Mouse (Mus musculus) right cerebral cortex, postnatal 4 days (tissue): ENCODE results near the gene Bcas3.

Experiments
- DNase-seq: peaks from one replicate; pipeline ENCODE4 v3.0.0-alpha.2; 2022

The Bcas3 gene

GRCm38 (mm10) chr11:85760486-85761141 lies 407.6 kb downstream of the Bcas3 start:
- DNase-seq: peak; percentile 40

DNA sequence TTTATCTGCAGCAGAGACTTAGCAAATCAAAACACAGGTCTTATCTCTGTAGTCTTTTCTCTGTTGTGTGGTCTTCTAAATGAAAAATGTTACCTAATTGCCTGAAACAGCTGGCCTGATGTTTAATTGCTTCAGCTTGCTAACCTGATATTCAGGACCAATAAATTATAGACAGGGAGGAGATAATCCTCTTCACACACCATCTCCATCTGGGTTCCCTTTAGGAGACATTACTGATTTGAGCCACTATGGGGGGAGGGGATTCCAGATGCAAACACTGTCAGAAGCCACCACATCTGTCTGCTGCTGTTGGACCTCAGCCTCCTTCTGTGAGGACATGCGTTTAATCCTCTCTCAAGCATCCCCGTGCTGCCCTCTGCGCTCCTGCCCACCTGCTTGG lies 408.2 kb downstream of the Bcas3 start:
- DNase-seq: no peak

GRCm38 (mm10) chr11:85763655-85764054 lies 410.7 kb downstream of the Bcas3 start:
- no peak for DNase-seq

DNA sequence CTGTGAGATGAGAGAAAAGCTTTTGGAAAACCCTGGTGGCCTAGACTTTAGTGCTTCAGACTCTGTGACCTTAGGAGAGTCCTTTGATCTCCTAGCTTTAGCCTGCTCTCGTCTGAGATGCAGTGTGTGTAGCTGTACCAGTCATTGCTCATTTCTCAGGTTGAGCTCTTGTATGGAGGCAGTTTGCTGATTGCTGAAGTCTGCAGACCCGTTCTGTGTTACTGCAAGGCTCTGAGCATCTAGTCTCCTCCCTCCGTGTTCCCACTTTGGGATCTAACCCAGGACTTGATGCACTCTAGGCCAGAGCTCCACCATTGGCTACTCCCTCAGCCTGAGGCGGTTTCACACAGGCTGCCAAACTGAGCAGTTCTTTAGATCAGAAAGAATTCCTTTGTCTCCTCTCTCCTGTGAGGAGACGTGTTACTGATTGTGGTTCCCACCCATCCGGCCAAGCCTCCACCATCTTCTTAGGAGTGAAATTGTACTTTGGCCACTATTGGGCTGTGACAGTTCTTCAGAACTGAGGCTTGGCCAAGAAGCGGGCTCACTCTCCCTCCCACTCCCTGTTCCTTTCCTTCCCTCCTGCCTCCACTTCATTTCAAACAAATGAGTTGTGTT lies 413.2 kb downstream of the Bcas3 start:
- DNase-seq: no peak

DNA sequence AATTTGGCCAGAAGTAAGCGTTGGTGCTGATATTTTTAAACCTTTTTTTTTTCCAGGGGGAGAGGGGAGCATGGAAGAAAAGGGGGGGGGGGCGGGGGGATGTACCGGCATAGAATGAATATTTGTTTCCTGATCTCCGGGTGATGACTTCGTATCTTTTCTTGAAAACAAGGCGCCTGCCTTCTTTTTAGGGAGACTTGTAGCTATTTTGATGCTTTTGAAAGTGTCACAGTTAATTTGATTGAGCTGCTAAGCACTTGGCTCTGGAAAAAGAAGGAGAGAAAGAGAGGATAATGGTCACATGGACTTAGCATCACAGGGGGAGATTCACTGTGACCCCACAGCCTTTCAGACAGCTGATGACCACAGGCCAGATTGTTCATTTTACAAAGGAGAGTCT lies 413.8 kb downstream of the Bcas3 start:
- no peak for DNase-seq

DNA sequence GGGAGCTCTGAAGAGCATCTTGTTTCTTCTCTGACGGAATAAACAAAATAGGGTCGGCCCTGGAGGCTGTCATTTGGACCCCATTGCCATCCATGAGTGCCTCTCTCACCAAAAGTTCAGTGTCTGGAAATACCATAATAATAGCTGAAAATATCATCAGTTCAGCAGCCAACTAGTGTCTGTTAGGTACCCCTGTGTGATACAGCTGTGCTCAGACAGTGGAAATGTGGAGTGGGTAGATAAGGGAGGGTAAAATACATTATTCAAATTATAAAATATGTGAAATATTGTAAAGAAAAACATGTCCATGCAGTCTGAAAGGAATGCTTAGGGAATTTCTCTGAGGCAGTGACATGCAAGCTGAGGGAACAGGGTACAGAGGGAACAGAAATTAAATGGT lies 416.8 kb downstream of the Bcas3 start:
- no peak for DNase-seq

- no peak for DNase-seq
These were observed 420.4 kb downstream of the Bcas3 start for GRCm38 (mm10) chr11:85773391-85773790.

GRCm38 (mm10) chr11:85774707-85775106 lies 421.7 kb downstream of the Bcas3 start:
- DNase-seq: no peak

DNA sequence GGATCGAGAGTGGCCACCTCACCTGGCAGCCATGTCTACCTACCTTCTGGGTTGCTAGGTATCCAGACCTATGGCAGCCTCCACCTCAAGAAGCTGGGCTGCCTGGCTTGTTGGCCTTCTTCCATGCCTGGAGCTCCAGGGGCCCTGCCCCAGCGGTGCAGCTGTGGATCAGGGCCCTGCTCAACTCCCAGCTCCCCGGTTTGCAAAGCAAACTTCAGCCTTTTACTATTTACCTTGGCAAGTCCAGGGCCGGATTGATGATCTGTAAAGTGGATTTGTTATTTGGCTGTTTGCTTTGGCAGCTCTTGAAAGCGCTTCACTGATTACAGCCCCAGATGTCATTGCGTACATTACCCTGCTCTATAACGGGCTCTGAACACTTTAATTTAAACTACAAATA lies 422.5 kb downstream of the Bcas3 start:
- no peak for DNase-seq

- no peak for DNase-seq
These were observed 423.9 kb downstream of the Bcas3 start for GRCm38 (mm10) chr11:85776861-85777360.

DNA sequence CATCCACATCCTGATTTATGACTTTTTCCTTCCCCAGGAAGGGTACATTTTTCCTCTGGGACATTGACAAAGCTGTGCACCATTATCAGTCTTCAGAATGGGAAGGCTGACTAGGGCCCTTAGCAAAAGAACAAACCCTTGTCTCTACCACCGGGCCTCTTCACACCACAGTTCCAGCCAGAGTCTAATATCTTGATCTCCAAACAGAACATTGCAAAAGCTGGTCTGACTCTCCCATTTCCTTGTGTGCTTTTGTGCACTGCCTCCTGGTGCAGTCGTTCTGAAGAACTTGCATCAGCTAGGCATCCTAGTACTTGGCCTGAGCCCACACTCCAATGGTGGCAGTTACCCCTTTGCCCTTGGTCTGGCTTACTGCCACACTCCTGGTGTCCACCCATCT lies 425.0 kb downstream of the Bcas3 start:
- no peak for DNase-seq

DNA sequence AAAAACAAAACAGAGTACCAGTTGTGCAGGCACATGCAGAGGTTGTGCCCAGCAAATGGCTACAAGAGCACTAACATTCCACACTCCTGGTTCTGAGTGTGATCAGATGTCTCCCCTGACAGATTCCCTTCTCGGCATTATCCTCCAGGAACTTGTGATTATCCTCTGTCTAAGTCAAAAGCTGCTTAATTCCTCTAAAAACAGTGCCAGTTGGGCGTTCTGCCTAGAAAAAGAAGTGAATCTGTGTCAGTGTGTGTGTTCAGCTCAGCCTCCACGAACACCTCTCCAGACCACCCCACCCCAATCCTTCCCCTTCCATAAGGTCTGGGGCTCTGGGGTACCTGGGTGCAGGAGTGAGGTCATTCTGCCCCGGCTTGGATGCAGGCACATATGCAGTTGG lies 427.3 kb downstream of the Bcas3 start:
- DNase-seq: no peak

DNA sequence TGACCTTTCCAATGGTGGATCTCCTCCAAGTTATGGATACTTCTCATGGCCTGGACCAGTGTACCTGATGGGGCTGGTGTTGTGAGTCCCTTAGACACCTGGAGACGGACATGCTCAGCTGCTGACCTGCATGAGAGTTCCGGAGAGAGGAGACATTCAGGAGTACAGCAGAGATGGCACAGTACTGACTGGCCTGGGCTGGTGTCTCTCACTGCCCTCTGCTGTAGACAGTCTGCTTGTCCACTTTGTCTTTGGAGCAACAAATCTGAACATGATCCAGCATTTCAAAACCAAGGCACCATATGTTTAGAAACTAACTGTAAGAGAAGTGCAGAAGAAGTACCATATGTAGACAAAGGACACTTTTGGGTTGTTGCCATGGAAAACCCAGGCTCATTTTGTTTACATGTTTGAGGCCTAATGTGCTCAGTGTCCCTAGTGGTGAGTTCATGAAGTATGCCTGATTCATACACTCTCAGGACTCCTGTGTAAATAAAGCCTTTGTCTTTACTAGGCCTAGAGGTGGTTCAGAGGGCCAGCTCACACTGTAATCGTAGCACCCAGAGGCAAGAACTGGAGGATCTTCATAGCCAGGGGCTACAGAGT lies 433.2 kb downstream of the Bcas3 start:
- DNase-seq: no peak

DNA sequence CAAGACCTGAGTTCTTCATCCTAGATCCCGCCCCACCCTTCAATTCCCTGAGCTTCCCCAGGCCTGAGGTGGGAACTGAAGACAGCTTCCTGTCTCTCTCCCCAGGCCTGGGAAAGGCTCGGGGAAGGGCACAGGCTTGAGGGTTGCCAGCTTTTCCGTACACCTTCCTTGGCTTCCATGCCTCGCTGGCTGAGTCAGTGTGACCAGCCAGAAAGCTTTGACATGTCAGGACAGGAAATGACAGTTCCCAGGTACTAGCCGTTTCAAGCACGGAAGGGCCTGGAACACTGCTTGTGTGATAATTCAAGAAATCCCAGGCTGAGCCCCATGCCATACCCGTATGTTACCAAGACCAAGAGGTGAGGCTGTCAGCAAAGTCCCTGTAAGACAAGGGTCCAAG lies 436.8 kb downstream of the Bcas3 start:
- no peak for DNase-seq

- DNase-seq: no peak
These were observed 437.3 kb downstream of the Bcas3 start for GRCm38 (mm10) chr11:85790267-85790666.

- DNase-seq: no peak
These were observed 438.2 kb downstream of the Bcas3 start for GRCm38 (mm10) chr11:85791212-85791611.

GRCm38 (mm10) chr11:85792534-85793215 lies 439.7 kb downstream of the Bcas3 start:
- DNase-seq: no peak

DNA sequence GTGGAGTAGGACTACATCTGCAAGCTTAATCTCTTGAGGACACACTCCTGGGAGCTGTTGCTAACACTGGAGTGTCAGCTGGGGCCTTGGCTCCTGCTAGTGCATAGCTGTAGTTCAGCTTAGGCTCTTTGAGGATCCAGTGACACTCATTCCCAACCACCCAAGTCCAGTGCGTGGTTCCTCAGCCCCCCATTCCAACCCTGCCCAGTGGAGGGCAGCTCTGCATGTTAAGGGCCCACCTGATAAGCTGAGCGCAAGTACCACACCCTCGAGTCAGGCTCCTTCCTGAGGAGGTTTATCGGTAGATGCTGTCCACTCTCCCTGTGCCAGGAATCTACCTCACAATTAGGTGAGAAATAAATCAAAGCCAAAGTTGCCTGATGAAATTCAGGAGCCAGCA lies 446.5 kb downstream of the Bcas3 start:
- no peak for DNase-seq

DNA sequence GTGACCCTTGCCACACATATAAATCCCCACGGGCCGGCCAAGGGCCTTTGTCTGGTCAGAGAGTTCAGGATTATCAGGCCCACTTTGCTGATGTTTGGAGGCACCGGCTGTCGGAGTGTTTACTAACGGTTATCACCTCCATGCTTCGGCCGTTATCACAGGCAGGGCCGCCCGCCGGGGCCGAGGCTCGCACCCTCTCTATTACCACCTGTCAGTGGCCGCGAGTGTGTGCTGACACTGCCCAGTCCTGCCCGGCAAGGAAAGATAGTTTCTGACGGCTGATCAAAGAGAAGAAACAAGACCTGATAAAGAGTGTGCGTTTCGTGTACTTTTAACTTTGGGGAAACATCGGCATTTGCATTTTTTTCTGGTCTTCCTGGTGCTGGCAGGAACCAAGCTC lies 446.9 kb downstream of the Bcas3 start:
- no peak for DNase-seq

DNA sequence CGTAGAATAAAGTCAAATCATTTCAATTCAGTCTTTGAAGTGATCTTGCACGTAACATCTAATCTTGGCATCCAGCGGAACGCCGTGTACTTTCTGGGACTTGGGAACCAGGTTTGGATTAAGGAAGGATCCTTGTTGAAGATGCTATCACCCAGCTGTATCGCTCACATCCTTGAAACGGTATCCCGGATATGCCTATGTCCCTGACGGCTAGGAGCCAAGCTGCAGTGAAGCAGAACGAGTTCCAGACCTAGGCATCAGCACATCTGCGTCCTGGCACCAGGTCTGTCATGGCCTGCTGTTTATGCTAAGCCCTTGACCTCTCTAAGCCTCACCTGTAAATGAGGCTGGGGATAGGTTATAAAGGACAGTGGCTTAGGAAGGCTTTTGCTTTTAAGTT lies 447.4 kb downstream of the Bcas3 start:
- DNase-seq: no peak

- no peak for DNase-seq
These were observed 451.1 kb downstream of the Bcas3 start for GRCm38 (mm10) chr11:85804048-85804447.

GRCm38 (mm10) chr11:85805779-85806178 lies 452.8 kb downstream of the Bcas3 start:
- no peak for DNase-seq

DNA sequence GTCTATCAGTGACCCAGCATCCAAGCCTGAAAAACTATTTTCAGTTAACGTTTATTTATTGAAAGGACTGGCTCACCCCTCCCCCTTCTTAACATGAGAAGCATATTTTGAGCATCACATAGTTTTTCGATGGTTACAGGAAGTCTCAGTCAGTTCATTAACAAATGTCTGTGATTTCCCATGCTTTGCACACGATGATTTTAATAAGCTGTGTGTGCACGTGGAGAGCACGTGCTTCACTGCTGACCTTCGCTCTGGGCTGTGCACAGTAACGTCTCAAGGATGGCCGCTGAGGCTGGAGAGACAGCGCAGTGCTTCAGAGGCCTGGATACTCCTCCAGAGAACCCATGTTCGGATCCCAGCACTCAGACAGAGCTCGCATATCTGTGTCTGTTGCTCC lies 454.4 kb downstream of the Bcas3 start:
- DNase-seq: no peak

DNA sequence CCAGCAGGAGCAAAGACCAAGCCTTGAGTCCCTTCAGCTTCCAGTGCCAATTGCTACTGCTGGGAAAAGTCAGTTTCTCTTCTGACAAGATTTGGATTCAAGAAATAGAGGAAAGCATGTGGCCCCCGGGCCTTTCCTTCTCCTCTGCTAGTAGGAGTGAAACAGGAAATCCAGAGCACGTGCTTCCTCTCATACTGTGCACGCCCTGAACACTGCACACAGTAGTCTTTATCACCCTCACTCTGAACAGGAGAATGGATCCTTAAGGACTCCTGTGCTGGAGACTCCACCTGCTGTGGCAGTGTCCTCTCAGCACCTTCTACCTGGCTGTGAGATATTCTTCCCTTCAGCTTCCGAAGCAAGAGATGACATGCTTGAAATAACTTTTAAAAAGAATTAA lies 458.3 kb downstream of the Bcas3 start:
- DNase-seq: no peak
